Mouse (Mus musculus) heart, embryonic 14.5 days (tissue): ENCODE measurements around the gene Dnah14. TPM values are rescaled to one million over a fixed set of nuclear protein-coding genes. Genes with fewer than 3 reads are reported as not detected.

Experiments used
- ATAC-seq: fragments of 200-750 bp; cut with Nextera tagmentation; 2 replicates; pipeline ENCODE4 v1.8.0; 2017; ENCODE audit warnings: low read depth, moderate TSS enrichment; ENCODE audit not compliant: insufficient number of reproducible peaks, insufficient read depth, low FRiP score
- H3K27ac ChIP-seq, 2 experiments: fragments of 200-500 bp in 1 of 2; fragments of 300-500 bp in 1 of 2; sonication (generic) in 1 of 2; replicated peaks in 1 of 2; 2 replicates each; pipeline ENCODE4 v1.5.1; 2012 to 2014; ENCODE audit warnings: low read depth in 2 of 2, low read length in 2 of 2, control low read depth in 1 of 2, mild to moderate bottlenecking in 1 of 2, mixed read lengths in 1 of 2; ENCODE audit not compliant: control insufficient read depth in 1 of 2, insufficient read depth in 1 of 2
- H3K27me3 ChIP-seq: fragments of 300-500 bp; sonication (generic); 2 replicates; pipeline ENCODE4 v1.6.1; 2014; ENCODE audit warnings: mild to moderate bottlenecking, low read length, control low read depth; ENCODE audit not compliant: control insufficient read depth, insufficient read depth
- H3K36me3 ChIP-seq: fragments of 300-500 bp; sonication (generic); 2 replicates; pipeline ENCODE4 v1.6.1; 2014; ENCODE audit warnings: mild to moderate bottlenecking, control low read depth, low read length, mixed read lengths; ENCODE audit not compliant: control insufficient read depth, insufficient read depth
- H3K4me1 ChIP-seq, 2 experiments: fragments of 200-500 bp in 1 of 2; fragments of 300-500 bp in 1 of 2; sonication (generic) in 1 of 2; 2 replicates each; pipeline ENCODE4 v1.6.1; 2012 to 2014; ENCODE audit warnings: low read length in 2 of 2, control low read depth in 1 of 2, mixed read lengths in 1 of 2; ENCODE audit not compliant: control insufficient read depth in 2 of 2, insufficient read depth in 2 of 2
- H3K4me2 ChIP-seq: fragments of 300-500 bp; sonication (generic); 2 replicates; pipeline ENCODE4 v1.6.1; 2014; ENCODE audit warnings: mild to moderate bottlenecking, low read length
- H3K4me3 ChIP-seq, 2 experiments: fragments of 200-500 bp in 1 of 2; fragments of 300-500 bp in 1 of 2; sonication (generic) in 1 of 2; 2 replicates each; pipeline ENCODE4 v1.5.1; 2012 to 2014; ENCODE audit warnings: low read length in 2 of 2, mild to moderate bottlenecking in 2 of 2, control low read depth in 1 of 2, low read depth in 1 of 2, moderate library complexity in 1 of 2; ENCODE audit not compliant: control insufficient read depth in 1 of 2, insufficient read depth in 1 of 2
- H3K9ac ChIP-seq: fragments of 300-500 bp; sonication (generic); 2 replicates; pipeline ENCODE4 v1.6.1; 2014; ENCODE audit warnings: mild to moderate bottlenecking, low read length
- H3K9me3 ChIP-seq: fragments of 300-500 bp; sonication (generic); 2 replicates; pipeline ENCODE4 v1.6.1; 2016; ENCODE audit warnings: low read length, control low read depth; ENCODE audit not compliant: control insufficient read depth
- WGBS: fragments of 180-500 bp; shearing (Covaris S2); extraction: QIAGEN DNeasy Blood & Tissue Kit; methylation state at CpG from one replicate; pipeline ENCODE4 v1.1.7; 2014; 5-methylcytosine and 5-hydroxymethylcytosine counted together
- polyA plus RNA-seq: library from polyadenylated mRNA; unstranded; fragments of >200 nt; fragmentation: Nextera tagmentation; extraction: Ambion mirVana; gene quantifications from 2 replicates; pipeline ENCODE4 v1.2.1, GENCODE M21; 2014

Gene Dnah14
- polyA plus RNA-seq, 1 experiment from 2014 or later = 1.2 TPM

DNA sequence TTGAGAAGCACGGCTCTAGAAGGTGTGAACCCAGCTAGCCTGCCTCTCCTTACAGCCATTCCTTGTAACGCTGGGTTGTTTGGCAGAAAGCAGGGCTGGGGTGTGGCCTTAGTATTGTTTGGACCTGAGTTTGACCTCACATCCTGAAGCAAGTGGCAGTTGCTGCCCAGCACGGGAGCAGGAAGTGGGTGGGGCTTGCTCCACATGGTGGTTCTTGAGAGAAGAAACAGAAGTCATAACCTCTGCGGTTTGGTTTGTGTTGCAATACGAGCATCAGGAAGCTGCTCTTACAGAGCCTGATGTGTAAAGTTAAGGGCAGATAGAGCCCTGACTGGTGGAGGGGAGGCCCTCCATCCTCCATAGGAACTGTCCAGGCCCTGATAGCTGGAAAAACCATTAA lies 284.3 kb downstream of the Dnah14 start:
- Histone ChIP-seq H3K27me3 (no peaks in the 10 kb centered on the region), H3K4me1 (peaks cover 2 to 5% of the 10 kb centered on the region in 2 experiments; a peak in 1 of 4 replicates), H3K36me3 (no peaks in the 10 kb centered on the region), H3K9ac (no peak overlapping the region), H3K4me2 (no peak overlapping the region), H3K4me3 (no peak overlapping the region), H3K9me3 (0 out of 2 replicates have a peak, but pooled peaks cover 3% of the 10 kb centered on the region), H3K27ac (peak overlapping the region in 1 of 2 experiments; percentile 67; a peak in 2 of 4 replicates)
- WGBS = 20% methylated on average over 5 of the region's 5 CpGs
- peak; percentile 80 for ATAC-seq

DNA sequence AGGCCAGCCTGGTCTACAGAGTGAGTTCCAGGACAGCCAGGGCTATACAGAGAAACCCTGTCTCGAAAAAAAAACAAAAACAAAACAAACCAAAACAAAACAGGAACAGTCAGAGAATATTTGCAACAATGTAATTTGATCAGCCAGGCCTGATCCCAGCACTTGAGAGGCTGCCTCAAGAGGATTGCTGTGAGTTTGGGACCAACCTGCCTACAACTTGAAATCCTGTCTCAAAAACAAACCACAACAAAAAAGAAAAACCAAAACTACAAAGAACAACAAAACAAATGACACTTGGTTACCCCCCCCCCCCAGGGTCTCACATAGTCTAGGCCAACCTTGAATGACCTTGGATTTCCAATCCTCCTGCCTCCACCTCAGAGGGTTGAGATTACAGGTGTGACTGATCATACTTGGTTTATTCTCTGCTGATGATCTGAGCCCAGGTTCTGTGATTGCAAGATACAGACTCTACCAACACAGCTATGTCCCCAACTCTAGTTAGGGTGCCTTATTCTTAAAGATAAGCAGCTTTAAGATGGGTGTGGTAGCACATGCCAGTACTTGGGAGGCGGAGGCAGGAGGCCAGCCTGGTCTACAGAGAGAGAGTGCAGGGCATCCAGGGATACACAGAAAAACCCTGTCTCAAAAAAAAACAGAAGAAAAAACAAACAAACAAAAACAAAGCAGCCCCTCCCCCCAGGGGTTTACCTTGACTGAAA lies 285.0 kb downstream of the Dnah14 start:
- no peak overlapping the region for H3K4me3 ChIP-seq
- H3K27ac ChIP-seq = peak overlapping the region in 1 of 2 experiments; percentile 67; a peak in 2 of 4 replicates
- 84% methylated on average over 2 of the region's 2 CpGs for WGBS
- no peak overlapping the region for H3K9ac ChIP-seq
- H3K36me3 ChIP-seq = no peaks in the 10 kb centered on the region
- H3K4me1 ChIP-seq = peaks cover 2 to 5% of the 10 kb centered on the region in 2 experiments; a peak in 1 of 4 replicates
- H3K9me3 ChIP-seq = 0 out of 2 replicates have a peak, but pooled peaks cover 3% of the 10 kb centered on the region
- no peak for ATAC-seq
- no peaks in the 10 kb centered on the region for H3K27me3 ChIP-seq
- H3K4me2 ChIP-seq = no peak overlapping the region

DNA sequence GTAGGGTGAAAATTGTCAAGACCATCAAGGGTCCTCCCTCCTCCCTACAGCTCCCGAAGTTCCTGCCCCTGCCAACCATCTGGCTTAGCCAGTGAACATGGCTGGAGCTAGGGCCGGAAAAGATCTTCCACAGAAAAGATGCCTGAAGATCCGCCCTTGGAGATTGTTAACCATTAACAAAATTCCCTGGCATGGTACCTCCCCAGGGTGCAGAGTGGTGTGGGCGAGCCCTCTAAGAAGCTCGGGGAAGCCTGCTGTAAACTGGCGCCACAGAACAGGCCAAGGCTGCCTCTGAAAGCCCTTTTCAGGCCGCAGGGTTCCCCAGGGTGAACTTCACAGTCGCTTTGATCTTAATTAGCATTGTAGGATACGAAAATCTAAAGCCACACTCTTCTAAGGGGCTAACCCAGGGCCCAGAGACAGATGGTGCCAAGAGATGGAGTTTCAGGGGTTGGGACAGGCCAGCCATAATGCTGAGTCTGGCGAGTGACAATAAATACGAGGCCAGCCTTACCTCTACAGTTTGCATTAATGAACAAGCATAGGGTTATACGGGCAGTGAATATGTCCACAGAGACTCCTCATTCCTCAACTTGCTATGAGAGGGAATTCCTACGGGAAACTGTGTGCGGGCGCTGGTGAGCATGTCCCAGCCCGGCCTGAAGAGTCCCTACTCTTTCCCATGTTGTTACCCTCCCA lies 286.5 kb downstream of the Dnah14 start:
- Histone ChIP-seq H3K36me3 (no peaks in the 10 kb centered on the region), H3K9me3 (no peaks in the 10 kb centered on the region), H3K4me1 (peaks cover 2 to 5% of the 10 kb centered on the region in 2 experiments; a peak in 1 of 4 replicates), H3K9ac (no peak overlapping the region), H3K4me3 (no peak overlapping the region), H3K27me3 (no peaks in the 10 kb centered on the region), H3K4me2 (no peak overlapping the region), H3K27ac (no peak overlapping the region)
- no peak for ATAC-seq
- WGBS = 63% methylated on average over 16 of the region's 16 CpGs

DNA sequence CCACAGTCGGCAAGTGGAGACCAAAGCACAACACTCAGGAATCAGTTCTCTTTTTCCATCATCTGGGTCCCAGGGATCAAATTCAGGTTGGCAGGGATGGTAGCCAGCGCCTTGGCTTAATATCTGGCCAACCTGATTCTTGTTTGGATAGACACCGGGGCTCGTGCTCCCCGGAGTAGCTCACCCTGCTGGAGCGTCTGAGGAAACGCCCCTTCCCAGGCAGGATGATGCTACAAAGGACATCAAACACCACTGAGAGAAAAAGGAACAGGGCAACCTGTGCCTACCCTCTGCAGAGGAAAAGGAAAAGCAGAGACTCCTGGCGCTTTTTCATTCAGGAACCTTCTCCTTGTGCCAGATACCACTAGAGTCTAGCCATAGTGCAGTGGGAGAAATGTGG lies 287.1 kb downstream of the Dnah14 start:
- peaks cover 2 to 5% of the 10 kb centered on the region in 2 experiments; a peak in 1 of 4 replicates for H3K4me1 ChIP-seq
- no peak overlapping the region for H3K4me2 ChIP-seq
- no peak overlapping the region for H3K4me3 ChIP-seq
- H3K27ac ChIP-seq = no peak overlapping the region
- no peaks in the 10 kb centered on the region for H3K9me3 ChIP-seq
- no peaks in the 10 kb centered on the region for H3K36me3 ChIP-seq
- WGBS = 34% methylated on average over 8 of the region's 8 CpGs
- H3K27me3 ChIP-seq = no peaks in the 10 kb centered on the region
- no peak for ATAC-seq
- no peak overlapping the region for H3K9ac ChIP-seq

Other genes starting within 250 kb of the Dnah14 start
- gene Cnih3, start 223.9 kb upstream of the Dnah14 start, polyA plus RNA-seq = 0.16 and 0.18 TPM in 2 replicates
- 0.18 and 0.51 TPM in 2 replicates for gene Ccdc121, start 65.1 kb upstream of the Dnah14 start, polyA plus RNA-seq